Mouse (Mus musculus): ENCODE data around the gene Ptpn14. TPM values are rescaled to one million over a fixed set of nuclear protein-coding genes. Genes with fewer than 3 reads are reported as not detected.

The Ptpn14 gene
- total and polyA plus RNA-seq, 2 experiments from 2014 or later = 4.2 to 23.5 TPM

DNA sequence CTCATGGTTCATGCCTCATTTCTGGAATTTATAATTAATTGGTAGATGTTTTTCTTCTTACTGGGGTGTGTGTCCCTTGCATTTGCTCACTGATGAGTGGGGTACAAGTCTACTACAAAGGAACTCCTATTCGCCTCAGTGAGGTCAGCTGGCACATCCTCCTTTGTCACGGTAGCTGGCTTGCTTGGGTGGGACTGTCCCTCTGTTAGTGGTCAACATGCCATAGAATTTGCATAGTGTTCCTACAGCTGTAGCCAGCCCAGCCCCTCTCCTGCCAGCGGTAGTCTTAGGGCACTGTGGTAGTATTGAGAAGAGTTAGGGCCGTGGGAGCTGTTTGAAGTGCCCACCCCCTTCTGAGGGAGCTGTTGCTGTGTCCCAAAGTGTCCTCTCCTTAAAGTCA is 73.2 kb downstream of the Ptpn14 start:
- Histone ChIP-seq H3K4me1 (ENCODE audit: control insufficient read depth, insufficient read depth) (no peaks in the 10 kb centered on the region; the same call in 1 of the 2 replicates), H3K27ac (ENCODE audit: low read depth) (no peak overlapping the region), H3K9me3 (replicated peaks; ENCODE audit: control insufficient read depth, low read length) (no peaks in the 10 kb centered on the region), H3K9ac (replicated peaks; ENCODE audit: low read depth, low read length) (no peak overlapping the region), H3K4me2 (ENCODE audit: low read depth, low read length) (no peak overlapping the region), H3K27me3 (ENCODE audit: control insufficient read depth, insufficient read depth, low read length) (no peaks in the 10 kb centered on the region), H3K4me3 (ENCODE audit: low read depth, low read length) (no peak overlapping the region), H3K36me3 (replicated peaks; ENCODE audit: control insufficient read depth, insufficient read depth, low read length) (no peaks in the 10 kb centered on the region; the same call in 1 of the 2 replicates)
- no peak for DNase-seq (ENCODE audit: low spot score)
- ATAC-seq (ENCODE audit: insufficient read depth, low read depth) = no peak
- no peak for TF ChIP-seq EP300 (IDR thresholded peaks at IDR 0.05; ENCODE audit: low read depth)
- TF ChIP-seq CTCF (IDR thresholded peaks at IDR 0.05; ENCODE audit: low read depth) = no peak
- 77% methylated on average over 4 of the region's 4 CpGs for WGBS

DNA sequence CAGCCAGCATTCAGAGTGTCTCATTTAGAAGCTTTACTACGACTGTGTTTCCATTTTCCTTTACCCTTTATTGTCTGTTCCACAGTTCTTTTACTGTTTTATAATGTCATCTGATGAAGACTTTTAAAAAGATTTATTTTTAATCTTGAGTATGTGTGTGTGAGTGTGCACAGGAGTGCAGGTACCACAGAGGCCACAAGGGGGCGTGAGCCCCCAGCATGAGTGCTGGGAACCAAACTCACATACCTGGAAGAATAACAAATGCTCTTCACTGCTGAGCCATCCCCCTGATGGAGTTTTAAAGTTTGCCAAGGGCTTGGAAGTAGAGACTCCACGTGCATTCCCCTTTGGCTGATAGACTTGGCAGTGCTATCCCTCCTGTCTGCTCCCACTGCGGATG is 74.5 kb downstream of the Ptpn14 start:
- no peak for ATAC-seq (ENCODE audit: insufficient read depth, low read depth)
- no peak for DNase-seq (ENCODE audit: low spot score)
- Histone ChIP-seq H3K27ac (ENCODE audit: low read depth) (no peak overlapping the region), H3K4me3 (ENCODE audit: low read depth, low read length) (no peak overlapping the region), H3K36me3 (replicated peaks; ENCODE audit: control insufficient read depth, insufficient read depth, low read length) (no peaks in the 10 kb centered on the region; the same call in 1 of the 2 replicates), H3K9me3 (replicated peaks; ENCODE audit: control insufficient read depth, low read length) (no peaks in the 10 kb centered on the region), H3K4me1 (ENCODE audit: control insufficient read depth, insufficient read depth) (peaks cover 8% of the 10 kb centered on the region; the same call in 1 of the 2 replicates), H3K9ac (replicated peaks; ENCODE audit: low read depth, low read length) (no peak overlapping the region), H3K27me3 (ENCODE audit: control insufficient read depth, insufficient read depth, low read length) (no peaks in the 10 kb centered on the region), H3K4me2 (ENCODE audit: low read depth, low read length) (no peak overlapping the region)
- TF ChIP-seq EP300 (IDR thresholded peaks at IDR 0.05; ENCODE audit: low read depth) = no peak
- no peak for TF ChIP-seq CTCF (IDR thresholded peaks at IDR 0.05; ENCODE audit: low read depth)
- 87% methylated on average over 4 of the region's 4 CpGs for WGBS

DNA sequence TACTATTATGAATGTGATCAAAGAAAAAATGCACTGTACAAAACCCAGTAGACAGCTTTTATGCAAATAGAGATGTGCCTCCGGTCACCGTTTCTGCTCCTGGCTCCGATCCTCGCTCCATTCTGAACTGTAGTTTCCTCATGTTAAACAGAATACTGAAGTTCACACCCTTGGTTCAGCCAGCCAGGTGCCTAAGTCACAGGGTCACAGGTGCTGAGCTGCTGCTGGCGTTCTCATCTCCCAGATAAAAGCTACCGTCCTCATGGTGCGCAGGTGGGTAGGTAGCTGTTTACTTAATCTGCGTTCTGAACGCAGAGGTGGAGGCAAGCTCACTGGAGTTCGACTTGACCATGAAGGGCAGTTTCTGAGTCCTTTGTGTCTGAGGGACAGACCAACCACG is 75.7 kb downstream of the Ptpn14 start:
- WGBS = 94% methylated on average over 11 of the region's 11 CpGs

DNA sequence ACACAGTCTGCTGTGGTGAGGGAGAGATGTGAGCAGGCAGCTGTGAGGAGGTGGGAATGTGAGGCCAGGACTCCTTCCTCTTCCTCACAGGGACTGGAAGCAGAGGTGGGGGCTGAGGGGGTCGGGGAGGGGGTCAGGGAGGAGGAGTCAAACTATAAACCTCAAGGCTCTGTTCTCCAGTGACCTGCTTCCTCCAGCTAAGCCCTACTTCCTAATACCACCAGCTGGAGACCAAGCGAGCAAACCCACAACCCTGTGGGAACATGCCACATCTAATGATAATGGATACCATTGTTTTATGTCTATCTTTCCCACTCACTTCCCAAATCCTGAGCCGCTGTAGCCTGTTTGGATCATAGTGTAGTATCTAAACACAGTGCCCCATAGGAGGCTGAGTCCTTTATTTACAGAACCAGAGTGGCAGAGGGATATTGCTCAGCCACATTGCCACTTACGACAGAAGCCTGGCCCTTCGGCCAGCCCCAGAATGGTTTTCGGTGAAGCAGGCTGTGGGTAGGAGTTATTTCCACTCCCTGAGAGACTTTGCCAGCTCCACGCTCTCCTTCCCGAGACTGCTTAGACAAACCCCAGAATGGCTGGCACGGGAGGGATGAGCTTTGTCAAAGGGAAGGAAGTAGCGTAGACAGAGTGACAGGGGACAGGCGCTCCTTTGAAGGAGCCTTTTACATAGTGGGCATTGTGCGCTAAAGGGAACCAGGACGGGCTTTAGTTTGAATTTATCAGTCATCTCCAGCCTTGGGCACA is 78.6 kb downstream of the Ptpn14 start:
- 58% methylated on average over 13 of the region's 13 CpGs for WGBS
- TF ChIP-seq CTCF (IDR thresholded peaks at IDR 0.05; ENCODE audit: low read depth) = no peak
- no peak for TF ChIP-seq EP300 (IDR thresholded peaks at IDR 0.05; ENCODE audit: low read depth)
- ATAC-seq (ENCODE audit: insufficient read depth, low read depth) (no peak), DNase-seq (ENCODE audit: low spot score) (no peak)
- peaks cover 14% of the 10 kb centered on the region for H3K4me1 ChIP-seq (ENCODE audit: control insufficient read depth, insufficient read depth)
- no peaks in the 10 kb centered on the region for H3K36me3 ChIP-seq (replicated peaks; ENCODE audit: control insufficient read depth, insufficient read depth, low read length)
- no peaks in the 10 kb centered on the region for H3K27me3 ChIP-seq (ENCODE audit: control insufficient read depth, insufficient read depth, low read length)
- H3K27ac ChIP-seq (ENCODE audit: low read depth) = 0 out of 2 replicates have a peak overlapping the region, but pooled peaks have one; percentile 4
- no peaks in the 10 kb centered on the region for H3K9me3 ChIP-seq (replicated peaks; ENCODE audit: control insufficient read depth, low read length)
- H3K4me3 ChIP-seq (ENCODE audit: low read depth, low read length) = no peak overlapping the region
- H3K4me2 ChIP-seq (ENCODE audit: low read depth, low read length) = no peak overlapping the region
- no peak overlapping the region for H3K9ac ChIP-seq (replicated peaks; ENCODE audit: low read depth, low read length)

More for the DNA sequence above, 75.7 kb downstream of the Ptpn14 start:
- DNase-seq (ENCODE audit: low spot score) = no peak
- H3K4me3 ChIP-seq (ENCODE audit: low read depth, low read length) = no peak overlapping the region
- H3K4me1 ChIP-seq (ENCODE audit: control insufficient read depth, insufficient read depth) = peaks cover 14% of the 10 kb centered on the region
- no peaks in the 10 kb centered on the region for H3K27me3 ChIP-seq (ENCODE audit: control insufficient read depth, insufficient read depth, low read length)
- ATAC-seq (ENCODE audit: insufficient read depth, low read depth) = no peak
- H3K9me3 ChIP-seq (replicated peaks; ENCODE audit: control insufficient read depth, low read length) = no peaks in the 10 kb centered on the region
- TF ChIP-seq EP300 (IDR thresholded peaks at IDR 0.05; ENCODE audit: low read depth) (no peak), CTCF (IDR thresholded peaks at IDR 0.05; ENCODE audit: low read depth) (no peak)
- H3K9ac ChIP-seq (replicated peaks; ENCODE audit: low read depth, low read length) = no peak overlapping the region
- H3K27ac ChIP-seq (ENCODE audit: low read depth) = no peak overlapping the region
- H3K36me3 ChIP-seq (replicated peaks; ENCODE audit: control insufficient read depth, insufficient read depth, low read length) = no peaks in the 10 kb centered on the region
- H3K4me2 ChIP-seq (ENCODE audit: low read depth, low read length) = no peak overlapping the region

DNA sequence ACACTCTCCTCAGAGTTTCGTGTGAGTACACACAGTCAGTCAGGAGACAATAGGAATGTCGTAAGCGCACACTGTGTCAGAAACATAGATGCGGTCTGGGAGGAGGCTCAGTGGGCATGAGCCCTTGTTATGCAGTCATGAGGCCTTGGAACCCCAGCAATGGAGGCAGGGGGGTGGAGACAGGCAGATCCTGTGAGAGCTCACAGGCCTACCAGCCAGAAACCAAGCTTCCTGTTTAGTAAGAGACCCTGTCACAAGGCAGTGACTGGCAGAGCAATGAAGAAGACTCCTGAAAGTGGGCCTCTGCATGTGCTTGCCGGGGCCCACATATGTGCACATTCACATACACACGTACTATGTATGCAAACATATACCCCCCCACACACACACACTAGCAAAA is 79.9 kb downstream of the Ptpn14 start:
- DNase-seq (ENCODE audit: low spot score) (no peak), ATAC-seq (ENCODE audit: insufficient read depth, low read depth) (no peak)
- Histone ChIP-seq H3K36me3 (replicated peaks; ENCODE audit: control insufficient read depth, insufficient read depth, low read length) (no peaks in the 10 kb centered on the region), H3K4me3 (ENCODE audit: low read depth, low read length) (no peak overlapping the region), H3K4me1 (ENCODE audit: control insufficient read depth, insufficient read depth) (peaks cover 14% of the 10 kb centered on the region), H3K27me3 (ENCODE audit: control insufficient read depth, insufficient read depth, low read length) (no peaks in the 10 kb centered on the region), H3K4me2 (ENCODE audit: low read depth, low read length) (no peak overlapping the region), H3K27ac (ENCODE audit: low read depth) (no peak overlapping the region), H3K9ac (replicated peaks; ENCODE audit: low read depth, low read length) (no peak overlapping the region), H3K9me3 (replicated peaks; ENCODE audit: control insufficient read depth, low read length) (no peaks in the 10 kb centered on the region)
- 94% methylated on average over 6 of the region's 6 CpGs for WGBS
- TF ChIP-seq EP300 (IDR thresholded peaks at IDR 0.05; ENCODE audit: low read depth) = no peak
- TF ChIP-seq CTCF (IDR thresholded peaks at IDR 0.05; ENCODE audit: low read depth) = no peak
